Mouse (Mus musculus): Measurements from ENCODE around the gene Aimp1. TPM values are rescaled to one million over a fixed set of nuclear protein-coding genes. Genes with fewer than 3 reads are reported as not detected.

The Aimp1 gene
- 134 TPM for polyA plus RNA-seq (2014; fragmentation: Illumina TruSeq; extraction: RNeasy Lipid Tissue Mini Kit (QIAGEN cat#74804); ENCODE audit: low read depth, low replicate concordance)

DNA sequence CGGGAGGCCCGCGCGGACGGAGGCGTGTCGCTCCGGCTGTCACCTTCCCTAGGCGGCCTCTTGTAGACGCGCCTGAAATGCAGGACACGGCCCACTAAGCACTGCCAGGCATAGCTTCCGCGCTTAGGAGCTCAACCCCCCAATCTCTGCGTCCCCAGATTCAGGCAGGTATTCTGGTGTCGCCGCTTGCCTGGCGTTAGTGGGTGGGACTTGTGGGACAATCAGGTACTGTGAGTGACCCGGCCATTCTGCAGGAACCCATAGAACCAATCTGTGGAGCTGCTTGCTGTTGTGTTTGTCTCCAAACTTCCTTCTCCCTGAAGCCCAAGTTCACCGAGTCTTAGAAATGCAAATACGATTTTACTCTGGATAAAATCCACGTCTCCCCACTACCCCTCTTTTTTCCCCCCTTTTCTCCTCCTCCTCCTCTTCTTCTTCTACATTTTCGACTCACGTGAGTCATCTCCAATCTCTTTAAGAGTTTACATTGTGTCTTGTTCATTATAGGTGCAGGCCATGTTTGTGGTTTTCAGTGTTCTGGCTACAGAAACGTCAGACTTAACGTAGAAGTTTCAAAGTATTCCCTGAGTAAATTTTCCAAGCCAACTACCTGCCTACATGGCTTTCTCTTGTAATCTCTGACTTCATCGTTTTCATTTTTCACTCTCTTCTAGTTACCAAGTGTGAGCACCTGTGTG is at the start of gene Aimp1:
Aimp1 (minus strand) TSS at position 140 of the 698 bp plus-strand sequence.

GRCm38 (mm10) chr3:132683447-132684230 is 531 bp downstream of the Aimp1 start, which contains the start of gene Tbck:
Tbck (plus strand) TSS chr3:132684144.

GRCm38 (mm10) chr3:132629601-132630239 is 54.5 kb downstream of the Aimp1 start, which contains the start of gene Gimd1:
Gimd1 (plus strand) TSS chr3:132629820.

Other genes with a start within 250 kb of the Aimp1 start
- gene Gimd1, start 54.5 kb downstream of the Aimp1 start, polyA plus RNA-seq (2014; fragmentation: Illumina TruSeq; extraction: RNeasy Lipid Tissue Mini Kit (QIAGEN cat#74804); ENCODE audit: low read depth, low replicate concordance), result 0.52 TPM
- gene Tbck, start 226 bp downstream of the Aimp1 start, polyA plus RNA-seq (2014; fragmentation: Illumina TruSeq; extraction: RNeasy Lipid Tissue Mini Kit (QIAGEN cat#74804); ENCODE audit: low read depth, low replicate concordance), result 4.0 TPM

Data from testis, adult 10 weeks (tissue).